Mouse (Mus musculus): Measurements from ENCODE around the gene Cbarp. TPM values are rescaled to one million over a fixed set of nuclear protein-coding genes. Genes with fewer than 3 reads are reported as not detected.

Gene Cbarp
- polyA plus RNA-seq, 1 experiment from 2014 or later = 6.4 TPM

GRCm38 (mm10) chr10:80105460-80105859 lies 35.2 kb downstream of the Cbarp start, which contains the start of gene Sbno2:
Sbno2 (minus strand) TSS chr10:80105571.
- Histone ChIP-seq H3K4me2 (replicated peaks; ENCODE audit: low read depth, low read length) (no peak within 1 kb of the TSS), H3K9me3 (ENCODE audit: low read length) (no peaks in the 10 kb centered on the region), H3K9ac (replicated peaks; ENCODE audit: low read length) (no peak within 1 kb of the TSS; the same call in 1 of the 2 replicates), H3K4me1 (ENCODE audit: insufficient read depth, low read length) (peaks cover 18% of the 10 kb centered on the region), H3K4me3 (ENCODE audit: low read length) (no peak within 1 kb of the TSS), H3K36me3 (ENCODE audit: insufficient read depth, low read length) (no peaks in the 10 kb centered on the region), H3K27me3 (ENCODE audit: insufficient read depth, low read length) (no peaks in the 10 kb centered on the region), H3K27ac (ENCODE audit: low read length) (0 out of 2 replicates have a peak within 1 kb of the TSS, but pooled peaks have one; percentile 24)
- ATAC-seq (ENCODE audit: low FRiP score, low TSS enrichment) = no peak
- 73% methylated on average over 5 of the region's 5 CpGs for WGBS

GRCm38 (mm10) chr10:80104181-80104580 lies 36.5 kb downstream of the Cbarp start:
- Histone ChIP-seq H3K4me2 (replicated peaks; ENCODE audit: low read depth, low read length) (no peak overlapping the region), H3K9ac (replicated peaks; ENCODE audit: low read length) (no peak overlapping the region), H3K27me3 (ENCODE audit: insufficient read depth, low read length) (no peaks in the 10 kb centered on the region), H3K9me3 (ENCODE audit: low read length) (no peaks in the 10 kb centered on the region), H3K27ac (ENCODE audit: low read length) (no peak overlapping the region), H3K36me3 (ENCODE audit: insufficient read depth, low read length) (no peaks in the 10 kb centered on the region), H3K4me3 (ENCODE audit: low read length) (no peak overlapping the region), H3K4me1 (ENCODE audit: insufficient read depth, low read length) (peaks cover 22% of the 10 kb centered on the region)
- 79% methylated on average over 3 of the region's 3 CpGs for WGBS
- no peak for ATAC-seq (ENCODE audit: low FRiP score, low TSS enrichment)

GRCm38 (mm10) chr10:80103032-80103431 lies 37.6 kb downstream of the Cbarp start:
- Histone ChIP-seq H3K27me3 (ENCODE audit: insufficient read depth, low read length) (no peaks in the 10 kb centered on the region), H3K9me3 (ENCODE audit: low read length) (no peaks in the 10 kb centered on the region), H3K4me3 (ENCODE audit: low read length) (no peak overlapping the region; the same call in 1 of the 2 replicates), H3K9ac (replicated peaks; ENCODE audit: low read length) (peak overlapping the region; percentile 92), H3K4me1 (ENCODE audit: insufficient read depth, low read length) (peaks cover 26% of the 10 kb centered on the region), H3K27ac (ENCODE audit: low read length) (peak overlapping the region; percentile 65), H3K4me2 (replicated peaks; ENCODE audit: low read depth, low read length) (peak overlapping the region; percentile 92; the same call in 1 of the 2 replicates), H3K36me3 (ENCODE audit: insufficient read depth, low read length) (no peaks in the 10 kb centered on the region)
- 0 out of 2 replicates have a peak, but pooled peaks have one; percentile 0 for ATAC-seq (ENCODE audit: low FRiP score, low TSS enrichment)
- WGBS = 73% methylated on average over 2 of the region's 2 CpGs

- WGBS = under 1% methylated on average over 58 of the region's 59 CpGs
- Histone ChIP-seq H3K4me3 (ENCODE audit: low read length) (peak overlapping the region; percentile 90), H3K36me3 (ENCODE audit: insufficient read depth, low read length) (no peaks in the 10 kb centered on the region), H3K4me2 (replicated peaks; ENCODE audit: low read depth, low read length) (peak overlapping the region; percentile 92), H3K27ac (ENCODE audit: low read length) (peak overlapping the region; percentile 65), H3K9ac (replicated peaks; ENCODE audit: low read length) (peak overlapping the region; percentile 92), H3K4me1 (ENCODE audit: insufficient read depth, low read length) (peaks cover 29% of the 10 kb centered on the region), H3K9me3 (ENCODE audit: low read length) (no peaks in the 10 kb centered on the region), H3K27me3 (ENCODE audit: insufficient read depth, low read length) (no peaks in the 10 kb centered on the region)
- peak; percentile 69 for ATAC-seq (ENCODE audit: low FRiP score, low TSS enrichment)
Measured at GRCm38 (mm10) chr10:80102216-80102915, 38.3 kb downstream of the Cbarp start.

GRCm38 (mm10) chr10:80100982-80101381 lies 39.7 kb downstream of the Cbarp start:
- H3K9ac ChIP-seq (replicated peaks; ENCODE audit: low read length) = peak overlapping the region; percentile 92; the same call in 1 of the 2 replicates
- peaks cover 35% of the 10 kb centered on the region for H3K4me1 ChIP-seq (ENCODE audit: insufficient read depth, low read length)
- H3K27ac ChIP-seq (ENCODE audit: low read length) = peak overlapping the region; percentile 43; the same call in 1 of the 2 replicates
- WGBS = 30% methylated on average over 11 of the region's 11 CpGs
- H3K4me2 ChIP-seq (replicated peaks; ENCODE audit: low read depth, low read length) = peak overlapping the region; percentile 92
- no peaks in the 10 kb centered on the region for H3K27me3 ChIP-seq (ENCODE audit: insufficient read depth, low read length)
- peak; percentile 46; the same call in 1 of the 2 replicates for ATAC-seq (ENCODE audit: low FRiP score, low TSS enrichment)
- peak overlapping the region; percentile 90 for H3K4me3 ChIP-seq (ENCODE audit: low read length)
- H3K36me3 ChIP-seq (ENCODE audit: insufficient read depth, low read length) = no peaks in the 10 kb centered on the region
- H3K9me3 ChIP-seq (ENCODE audit: low read length) = no peaks in the 10 kb centered on the region

GRCm38 (mm10) chr10:80098630-80099029 lies 42.0 kb downstream of the Cbarp start:
- Histone ChIP-seq H3K36me3 (ENCODE audit: insufficient read depth, low read length) (no peaks in the 10 kb centered on the region), H3K27me3 (ENCODE audit: insufficient read depth, low read length) (no peaks in the 10 kb centered on the region), H3K4me2 (replicated peaks; ENCODE audit: low read depth, low read length) (no peak overlapping the region), H3K27ac (ENCODE audit: low read length) (no peak overlapping the region), H3K4me1 (ENCODE audit: insufficient read depth, low read length) (peaks cover 49% of the 10 kb centered on the region), H3K4me3 (ENCODE audit: low read length) (no peak overlapping the region), H3K9me3 (ENCODE audit: low read length) (no peaks in the 10 kb centered on the region), H3K9ac (replicated peaks; ENCODE audit: low read length) (no peak overlapping the region)
- ATAC-seq (ENCODE audit: low FRiP score, low TSS enrichment) = no peak
- WGBS = 74% methylated on average over 5 of the region's 5 CpGs

- peaks cover 48% of the 10 kb centered on the region for H3K4me1 ChIP-seq (ENCODE audit: insufficient read depth, low read length)
- no peaks in the 10 kb centered on the region for H3K27me3 ChIP-seq (ENCODE audit: insufficient read depth, low read length)
- H3K36me3 ChIP-seq (ENCODE audit: insufficient read depth, low read length) = no peaks in the 10 kb centered on the region
- H3K9me3 ChIP-seq (ENCODE audit: low read length) = no peaks in the 10 kb centered on the region
- no peak overlapping the region for H3K27ac ChIP-seq (ENCODE audit: low read length)
- H3K9ac ChIP-seq (replicated peaks; ENCODE audit: low read length) = no peak overlapping the region
- 0 out of 2 replicates have a peak, but pooled peaks have one; percentile 4 for ATAC-seq (ENCODE audit: low FRiP score, low TSS enrichment)
- H3K4me3 ChIP-seq (ENCODE audit: low read length) = no peak overlapping the region
- no peak overlapping the region for H3K4me2 ChIP-seq (replicated peaks; ENCODE audit: low read depth, low read length)
- WGBS = 10% methylated on average over 3 of the region's 7 CpGs
Measured at GRCm38 (mm10) chr10:80097275-80097674, 43.4 kb downstream of the Cbarp start.

- no peak for ATAC-seq (ENCODE audit: low FRiP score, low TSS enrichment)
- Histone ChIP-seq H3K4me3 (ENCODE audit: low read length) (no peak overlapping the region), H3K9ac (replicated peaks; ENCODE audit: low read length) (no peak overlapping the region; the same call in 1 of the 2 replicates), H3K27me3 (ENCODE audit: insufficient read depth, low read length) (no peaks in the 10 kb centered on the region), H3K9me3 (ENCODE audit: low read length) (no peaks in the 10 kb centered on the region), H3K27ac (ENCODE audit: low read length) (no peak overlapping the region), H3K36me3 (ENCODE audit: insufficient read depth, low read length) (no peaks in the 10 kb centered on the region), H3K4me2 (replicated peaks; ENCODE audit: low read depth, low read length) (no peak overlapping the region), H3K4me1 (ENCODE audit: insufficient read depth, low read length) (peaks cover 34% of the 10 kb centered on the region)
- 84% methylated on average over 5 of the region's 5 CpGs for WGBS
Measured at GRCm38 (mm10) chr10:80095547-80095946, 45.1 kb downstream of the Cbarp start.

- Histone ChIP-seq H3K9ac (replicated peaks; ENCODE audit: low read length) (no peak overlapping the region; the same call in 1 of the 2 replicates), H3K4me1 (ENCODE audit: insufficient read depth, low read length) (peaks cover 30% of the 10 kb centered on the region), H3K27ac (ENCODE audit: low read length) (no peak overlapping the region), H3K36me3 (ENCODE audit: insufficient read depth, low read length) (no peaks in the 10 kb centered on the region), H3K4me3 (ENCODE audit: low read length) (no peak overlapping the region), H3K27me3 (ENCODE audit: insufficient read depth, low read length) (no peaks in the 10 kb centered on the region), H3K9me3 (ENCODE audit: low read length) (no peaks in the 10 kb centered on the region), H3K4me2 (replicated peaks; ENCODE audit: low read depth, low read length) (no peak overlapping the region)
- no peak for ATAC-seq (ENCODE audit: low FRiP score, low TSS enrichment)
- WGBS = 58% methylated on average over 3 of the region's 3 CpGs
Measured at GRCm38 (mm10) chr10:80094684-80095083, 46.0 kb downstream of the Cbarp start.

GRCm38 (mm10) chr10:80094085-80094484 lies 46.5 kb downstream of the Cbarp start:
- H3K4me1 ChIP-seq (ENCODE audit: insufficient read depth, low read length) = peaks cover 30% of the 10 kb centered on the region
- H3K4me3 ChIP-seq (ENCODE audit: low read length) = no peak overlapping the region
- H3K4me2 ChIP-seq (replicated peaks; ENCODE audit: low read depth, low read length) = no peak overlapping the region
- H3K27me3 ChIP-seq (ENCODE audit: insufficient read depth, low read length) = no peaks in the 10 kb centered on the region
- WGBS = 82% methylated on average over 6 of the region's 6 CpGs
- H3K9ac ChIP-seq (replicated peaks; ENCODE audit: low read length) = no peak overlapping the region
- H3K9me3 ChIP-seq (ENCODE audit: low read length) = no peaks in the 10 kb centered on the region
- no peak overlapping the region for H3K27ac ChIP-seq (ENCODE audit: low read length)
- no peaks in the 10 kb centered on the region for H3K36me3 ChIP-seq (ENCODE audit: insufficient read depth, low read length)
- no peak for ATAC-seq (ENCODE audit: low FRiP score, low TSS enrichment)

Measured in kidney, embryonic 16.5 days (tissue).